Mouse (Mus musculus) liver, postnatal 0 days (tissue): ENCODE results near the gene Jam2.

Experiments
- CTCF ChIP-seq: sonication (generic); IDR thresholded peaks from 2 replicates; pipeline ENCODE4 v1.5.1; 2016; ENCODE audit warnings: antibody characterized with exemption, low read depth
- EP300 ChIP-seq: IDR thresholded peaks from 2 replicates; pipeline ENCODE4 v1.6.1; 2016; ENCODE audit warnings: antibody characterized with exemption, low read depth, mild to moderate bottlenecking

DNA sequence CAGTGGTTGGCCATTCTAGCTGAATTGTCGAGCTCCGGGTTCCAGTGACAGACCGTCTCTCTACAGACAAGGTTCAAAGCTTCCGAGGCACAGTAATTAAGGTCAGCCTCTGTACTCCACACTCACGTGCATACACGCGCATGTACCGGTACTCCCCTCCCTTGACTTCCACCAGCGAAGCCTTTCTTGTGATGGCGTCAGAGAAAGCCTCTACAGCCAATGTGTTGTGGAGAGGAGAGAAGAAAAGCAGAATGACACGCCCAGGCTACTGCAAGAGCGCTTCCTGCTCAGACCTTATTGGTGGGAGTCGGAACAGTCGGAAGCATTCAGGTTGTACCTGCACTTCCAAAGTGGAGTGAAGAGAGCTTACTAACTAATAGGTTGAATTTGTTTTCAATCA is 19.5 kb downstream of the Jam2 start:
- TF ChIP-seq CTCF = no peak
- no peak for TF ChIP-seq EP300
